Mouse (Mus musculus) bone marrow macrophage, adult 2 months (primary cell): ENCODE data around the gene Duoxa2. TPM values are rescaled to one million over a fixed set of nuclear protein-coding genes. Genes with fewer than 3 reads are reported as not detected.
A peak's percentile ranks its signal among the peaks of the same experiment; 100 is the strongest.

ENCODE experiments used
- H3K27ac ChIP-seq: 2 replicates; pipeline ENCODE4 v1.5.1; 2012; ENCODE audit warnings: low read depth, low read length; ENCODE audit not compliant: insufficient read depth
- H3K4me1 ChIP-seq: 2 replicates; pipeline ENCODE4 v1.6.1; 2012; ENCODE audit warnings: low read length; ENCODE audit not compliant: control insufficient read depth, insufficient read depth
- H3K4me3 ChIP-seq: 2 replicates; pipeline ENCODE4 v1.5.1; 2012; ENCODE audit warnings: mild to moderate bottlenecking, low read length, moderate library complexity; ENCODE audit not compliant: insufficient read depth
- CTCF ChIP-seq: IDR thresholded peaks from 2 replicates; pipeline ENCODE4 v1.5.1; 2012; ENCODE audit warnings: low read depth, mild to moderate bottlenecking, low read length, moderate library complexity
- POLR2A ChIP-seq: IDR thresholded peaks from 2 replicates; pipeline ENCODE4 v1.6.1; 2012; ENCODE audit warnings: mild to moderate bottlenecking, low read depth, low read length, borderline replicate concordance
- polyA plus RNA-seq: library from polyadenylated mRNA; stranded (reverse); fragments of >200 nt; gene quantifications from 2 replicates; pipeline ENCODE4 v1.2.4, GENCODE M21; 2012; ENCODE audit not compliant: missing spikeins, insufficient read depth, insufficient read length

The Duoxa2 gene
- polyA plus RNA-seq = not detected in 2 replicates

GRCm38 (mm10) chr2:122298596-122299490, at the start of gene Duoxa2:
TSS of gene Duoxa2 (plus strand) at chr2:122298900.
- no peak within 1 kb of the TSS for H3K27ac ChIP-seq
- peak within 1 kb of the TSS; percentile 3; the same call in 1 of the 2 replicates for H3K4me3 ChIP-seq
- TF ChIP-seq CTCF (no peak), POLR2A (no peak)
- H3K4me1 ChIP-seq = peaks cover 6% of the 10 kb centered on the region

GRCm38 (mm10) chr2:122255997-122256396, 42.7 kb upstream of the Duoxa2 start:
- Histone ChIP-seq H3K27ac (no peak overlapping the region), H3K4me1 (no peaks in the 10 kb centered on the region), H3K4me3 (no peak overlapping the region)
- no peak for TF ChIP-seq CTCF
- no peak for TF ChIP-seq POLR2A

GRCm38 (mm10) chr2:122260729-122261128, 38.0 kb upstream of the Duoxa2 start:
- no peak for TF ChIP-seq CTCF
- TF ChIP-seq POLR2A = no peak
- Histone ChIP-seq H3K4me3 (no peak overlapping the region), H3K27ac (no peak overlapping the region), H3K4me1 (no peaks in the 10 kb centered on the region)

GRCm38 (mm10) chr2:122264690-122265089, 34.0 kb upstream of the Duoxa2 start:
- no peaks in the 10 kb centered on the region for H3K4me1 ChIP-seq
- H3K27ac ChIP-seq = no peak overlapping the region
- H3K4me3 ChIP-seq = no peak overlapping the region
- TF ChIP-seq CTCF (no peak), POLR2A (no peak)

GRCm38 (mm10) chr2:122266407-122267193, 32.1 kb upstream of the Duoxa2 start:
- Histone ChIP-seq H3K27ac (no peak overlapping the region), H3K4me1 (no peaks in the 10 kb centered on the region)
- TF ChIP-seq CTCF (no peak), POLR2A (no peak)

GRCm38 (mm10) chr2:122278769-122279168, 19.9 kb upstream of the Duoxa2 start:
- no peak overlapping the region for H3K27ac ChIP-seq
- TF ChIP-seq POLR2A (no peak), CTCF (no peak)
- H3K4me3 ChIP-seq = no peak overlapping the region
- no peaks in the 10 kb centered on the region for H3K4me1 ChIP-seq

More at GRCm38 (mm10) chr2:122266407-122267193, 32.1 kb upstream of the Duoxa2 start:
- H3K4me3 ChIP-seq = no peak overlapping the region

GRCm38 (mm10) chr2:122284091-122284490, 14.6 kb upstream of the Duoxa2 start:
- no peak overlapping the region for H3K27ac ChIP-seq
- H3K4me1 ChIP-seq = no peaks in the 10 kb centered on the region
- TF ChIP-seq POLR2A (no peak), CTCF (no peak)
- no peak overlapping the region for H3K4me3 ChIP-seq

- no peak for TF ChIP-seq CTCF
- TF ChIP-seq POLR2A = no peak
- H3K4me1 ChIP-seq = no peaks in the 10 kb centered on the region
- no peak overlapping the region for H3K27ac ChIP-seq
- H3K4me3 ChIP-seq = no peak overlapping the region
Measured at GRCm38 (mm10) chr2:122286137-122286536, 12.6 kb upstream of the Duoxa2 start.

- Histone ChIP-seq H3K4me1 (no peaks in the 10 kb centered on the region), H3K27ac (no peak overlapping the region), H3K4me3 (no peak overlapping the region)
- TF ChIP-seq POLR2A = no peak
- no peak for TF ChIP-seq CTCF
Measured at GRCm38 (mm10) chr2:122294916-122295315, 3.8 kb upstream of the Duoxa2 start.
